Comparison of ENCODE assay signal across 9 mouse cellular contexts in genomic region chr4:137751717-137752116, GRCm38 (mm10). TPM values are rescaled to one million over a fixed set of nuclear protein-coding genes. Genes with fewer than 3 reads are reported as not detected.
A peak's percentile ranks its signal among the peaks of the same experiment; 100 is the strongest.
DNase-seq lines count a peak whose midpoint lies in the region; ATAC-seq and TF ChIP-seq lines count a peak whose summit lies in the region.
"Had no signal": no experiment of that assay in that cellular context is flagged by ENCODE, and none has a peak within 500 bp of the region (broad histone marks: within the 10 kb centered on the region; RNA-seq: fewer than 3 reads in every experiment).

No protein-coding gene starts in this region.

- WGBS in limb, embryonic 14.5 days = 40% methylated on average over 9 of the region's 9 CpGs

- no peak for ATAC-seq in limb, embryonic 14.5 days (ENCODE audit: low FRiP score, low read depth)

- H3K4me3 ChIP-seq in limb, embryonic 14.5 days (replicated peaks; ENCODE audit: low read length) = no peak overlapping the region
- H3K4me3 ChIP-seq: neural tube, embryonic 12.5 days had no signal

- no peaks in the 10 kb centered on the region for H3K36me3 ChIP-seq in limb, embryonic 14.5 days (ENCODE audit: control insufficient read depth, insufficient read depth, low read length)
- H3K36me3 ChIP-seq: neural tube, embryonic 12.5 days had no signal

- no peaks in the 10 kb centered on the region for H3K27me3 ChIP-seq in limb, embryonic 14.5 days (ENCODE audit: control insufficient read depth, insufficient read depth, low read length)
- H3K27me3 ChIP-seq: neural tube, embryonic 12.5 days had no signal

- no peaks in the 10 kb centered on the region for H3K9me3 ChIP-seq in limb, embryonic 14.5 days (ENCODE audit: control insufficient read depth, low read length)
- H3K9me3 ChIP-seq: neural tube, embryonic 12.5 days had no signal

- no peak overlapping the region for H3K4me2 ChIP-seq in limb, embryonic 14.5 days (replicated peaks; ENCODE audit: low read depth, low read length, severe bottlenecking)
- H3K4me2 ChIP-seq: neural tube, embryonic 12.5 days had no signal

- peaks cover 17% of the 10 kb centered on the region for H3K4me1 ChIP-seq in limb, embryonic 14.5 days (ENCODE audit: control insufficient read depth, insufficient read depth, low read length)
- H3K4me1 ChIP-seq: neural tube, embryonic 12.5 days had no signal

- TF ChIP-seq POLR2A in limb, embryonic 14.5 days (IDR thresholded peaks at IDR 0.05; ENCODE audit: borderline replicate concordance, extremely low read depth, insufficient read depth, insufficient read length) = no peak

- no peak overlapping the region for H3K9ac ChIP-seq in limb, embryonic 14.5 days (ENCODE audit: low read depth, low read length, severe bottlenecking)
- H3K9ac ChIP-seq: neural tube, embryonic 12.5 days had no signal

- peak; percentile 54 to 67 for DNase-seq in cerebellum, postnatal 14 days
- DNase-seq in cerebellum, adult 18-20 months = no peak
- DNase-seq in urinary bladder, adult 18-20 months (ENCODE audit: low spot score in 2 of 2) = peak; percentile 43 to 49
- no peak for DNase-seq in urinary bladder, postnatal 4 days (ENCODE audit: low spot score in 2 of 2)
- DNase-seq in limb, embryonic 14.5 days (ENCODE audit: low spot score) = peak; percentile 59
- no peak for DNase-seq in thymus, postnatal 14 days
- no peak for DNase-seq in embryo, embryonic 9.5 days (ENCODE audit: extremely low spot score)
- DNase-seq in retina, postnatal 1 day = no peak

- H3K27ac ChIP-seq in limb, embryonic 14.5 days (replicated peaks; ENCODE audit: low read depth, low read length) = no peak overlapping the region
- H3K27ac ChIP-seq: neural tube, embryonic 12.5 days had no signal

RNA-seq across cellular contexts. Expression of gene Alpl, which starts 44.5 kb away (rescaled TPM):
- polyA plus RNA-seq in limb, embryonic 14.5 days (2012; rRNA removed) = 31.4 and 40.6 TPM in 2 replicates
- 26.3 and 28.0 TPM in 2 replicates for polyA plus RNA-seq in limb, embryonic 14.5 days (2014; fragmentation: Nextera tagmentation; extraction: Ambion mirVana)

Comparison
In these comparisons a context has a peak if more than half of its experiments do, and no peak if none do; other contexts are left out.
1. DNase-seq: peak in cerebellum, postnatal 14 days (2 of 2), urinary bladder, adult 18-20 months (2 of 2) and limb, embryonic 14.5 days (single experiment); none in cerebellum, adult 18-20 months (0 of 2), urinary bladder, postnatal 4 days (0 of 2), thymus, postnatal 14 days (single experiment), embryo, embryonic 9.5 days (single experiment) and retina, postnatal 1 day (single experiment).